Mouse (Mus musculus): ENCODE measurements around the gene Cd109. TPM values are rescaled to one million over a fixed set of nuclear protein-coding genes. Genes with fewer than 3 reads are reported as not detected.

Cd109 gene
- 3.9 and 4.8 TPM in 2 replicates for polyA plus RNA-seq (2016; fragmentation: Nextera tagmentation; extraction: Ambion mirVana)

- WGBS, result under 1% methylated on average over 43 of the region's 43 CpGs
Observed at GRCm38 (mm10) chr9:78615401-78616021, at the start of gene Cd109. Gene Cd109 (plus strand): TSS chr9:78615546.

GRCm38 (mm10) chr9:78569934-78570333, 45.4 kb upstream of the Cd109 start:
- Histone ChIP-seq H3K27ac (replicated peaks) (no peak overlapping the region), H3K4me1 (no peaks in the 10 kb centered on the region), H3K4me3 (no peak overlapping the region), H3K9me3 (replicated peaks) (no peaks in the 10 kb centered on the region), H3K36me3 (peaks cover 39% of the 10 kb centered on the region), H3K27me3 (ENCODE audit: low read depth, poor library complexity, severe bottlenecking) (no peaks in the 10 kb centered on the region)
- WGBS, result 96% methylated on average over 9 of the region's 9 CpGs
- no peak for DNase-seq (ENCODE audit: low spot score)

More at GRCm38 (mm10) chr9:78615401-78616021, at the start of gene Cd109:
- H3K4me3 ChIP-seq, result peak within 1 kb of the TSS; percentile 75
- no peaks in the 10 kb centered on the region for H3K9me3 ChIP-seq (replicated peaks)
- no peaks in the 10 kb centered on the region for H3K36me3 ChIP-seq
- H3K27me3 ChIP-seq (ENCODE audit: low read depth, poor library complexity, severe bottlenecking), result peaks cover 26% of the 10 kb centered on the region
- DNase-seq (ENCODE audit: low spot score), result peak; percentile 80
- H3K27ac ChIP-seq (replicated peaks), result peak within 1 kb of the TSS; percentile 92
- H3K4me1 ChIP-seq, result peaks cover 23% of the 10 kb centered on the region

DNA sequence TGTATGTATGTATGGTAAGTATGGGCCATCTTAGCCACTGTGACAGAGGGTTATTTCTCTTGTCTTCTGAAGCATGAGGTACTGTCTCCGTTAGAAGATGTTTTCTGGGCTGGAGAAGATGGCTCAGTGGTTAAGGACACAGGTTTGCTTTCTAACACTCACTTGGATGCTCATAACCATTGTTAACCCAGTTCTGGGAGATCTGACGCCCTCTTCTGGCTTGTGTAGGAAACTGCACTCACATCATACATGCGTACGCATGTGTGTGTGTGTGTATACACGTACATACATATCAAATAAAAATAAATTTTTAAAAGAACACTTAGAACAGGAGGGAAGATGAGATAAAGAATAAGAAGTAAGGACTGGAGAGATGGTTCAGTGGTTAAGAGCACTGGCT, 38.9 kb upstream of the Cd109 start:
- H3K4me1 ChIP-seq, result peaks cover 13% of the 10 kb centered on the region
- WGBS, result 91% methylated on average over 5 of the region's 5 CpGs
- H3K36me3 ChIP-seq, result peaks cover 57% of the 10 kb centered on the region
- H3K27me3 ChIP-seq (ENCODE audit: low read depth, poor library complexity, severe bottlenecking), result no peaks in the 10 kb centered on the region
- no peak for DNase-seq (ENCODE audit: low spot score)
- no peak overlapping the region for H3K27ac ChIP-seq (replicated peaks)
- no peaks in the 10 kb centered on the region; the same call in 1 of the 2 replicates for H3K9me3 ChIP-seq (replicated peaks)
- H3K4me3 ChIP-seq, result no peak overlapping the region

GRCm38 (mm10) chr9:78578824-78579223, 36.5 kb upstream of the Cd109 start:
- H3K9me3 ChIP-seq (replicated peaks), result peaks cover 3% of the 10 kb centered on the region; the same call in 1 of the 2 replicates
- H3K27ac ChIP-seq (replicated peaks), result no peak overlapping the region
- no peak for DNase-seq (ENCODE audit: low spot score)
- peaks cover 49% of the 10 kb centered on the region for H3K36me3 ChIP-seq
- 95% methylated on average over 7 of the region's 7 CpGs for WGBS
- peaks cover 13% of the 10 kb centered on the region for H3K4me1 ChIP-seq
- no peak overlapping the region for H3K4me3 ChIP-seq
- H3K27me3 ChIP-seq (ENCODE audit: low read depth, poor library complexity, severe bottlenecking), result no peaks in the 10 kb centered on the region

- Histone ChIP-seq H3K36me3 (peaks cover 49% of the 10 kb centered on the region), H3K4me1 (peaks cover 13% of the 10 kb centered on the region), H3K4me3 (no peak overlapping the region), H3K27me3 (ENCODE audit: low read depth, poor library complexity, severe bottlenecking) (no peaks in the 10 kb centered on the region), H3K27ac (replicated peaks) (0 out of 2 replicates have a peak overlapping the region, but pooled peaks have one; percentile 28), H3K9me3 (replicated peaks) (peaks cover 3% of the 10 kb centered on the region; the same call in 1 of the 2 replicates)
- 38% methylated on average over 10 of the region's 10 CpGs for WGBS
- DNase-seq (ENCODE audit: low spot score), result no peak
Observed at GRCm38 (mm10) chr9:78579644-78580396, 35.5 kb upstream of the Cd109 start.

DNA sequence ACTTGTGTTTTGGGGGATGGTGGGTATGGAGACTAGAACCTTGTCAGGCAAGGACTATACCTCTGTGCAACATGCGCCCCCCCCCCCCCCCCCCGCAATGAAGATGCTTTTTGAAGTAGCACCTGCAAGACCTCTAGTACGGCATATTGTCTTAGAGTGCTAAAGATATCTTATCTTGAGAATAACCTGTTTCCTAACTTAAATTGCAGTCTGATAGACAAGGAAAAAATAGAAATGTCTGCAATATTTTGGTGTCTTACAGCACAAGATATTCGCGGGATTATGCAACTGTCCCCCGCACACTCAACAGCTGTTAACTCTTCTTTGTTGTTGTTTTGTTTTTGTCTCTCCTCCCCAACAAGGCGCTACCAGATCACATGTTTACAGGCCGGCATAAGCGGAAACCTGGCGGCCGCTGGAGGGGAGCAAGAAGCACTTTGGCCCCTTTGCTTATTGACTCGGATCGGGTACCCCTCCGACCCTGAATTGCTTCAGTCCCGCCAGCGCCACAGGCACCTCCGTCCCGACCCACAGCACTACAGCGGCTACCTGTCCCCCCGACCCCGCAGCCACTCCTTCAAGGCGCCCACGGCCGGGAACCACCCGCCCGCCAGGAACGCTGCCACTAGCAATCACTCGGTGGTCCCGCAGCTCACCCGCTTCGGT, 28.0 kb upstream of the Cd109 start:
- Histone ChIP-seq H3K4me3 (peak overlapping the region; percentile 85), H3K27ac (replicated peaks) (peak overlapping the region; percentile 90), H3K36me3 (peaks cover 8% of the 10 kb centered on the region; the same call in 1 of the 2 replicates), H3K27me3 (ENCODE audit: low read depth, poor library complexity, severe bottlenecking) (no peaks in the 10 kb centered on the region), H3K4me1 (peaks cover 9% of the 10 kb centered on the region), H3K9me3 (replicated peaks) (no peaks in the 10 kb centered on the region)
- WGBS, result 4% methylated on average over 31 of the region's 31 CpGs
- no peak for DNase-seq (ENCODE audit: low spot score)

GRCm38 (mm10) chr9:78587914-78588313, 27.4 kb upstream of the Cd109 start, which contains the start of gene Slc17a5:
Gene Slc17a5 (minus strand): TSS chr9:78588041.
- peak within 1 kb of the TSS; percentile 85 for H3K4me3 ChIP-seq
- H3K9me3 ChIP-seq (replicated peaks), result no peaks in the 10 kb centered on the region
- under 1% methylated on average over 27 of the region's 27 CpGs for WGBS
- peaks cover 9% of the 10 kb centered on the region for H3K4me1 ChIP-seq
- no peaks in the 10 kb centered on the region for H3K27me3 ChIP-seq (ENCODE audit: low read depth, poor library complexity, severe bottlenecking)
- DNase-seq (ENCODE audit: low spot score), result peak; percentile 96
- peak within 1 kb of the TSS; percentile 90 for H3K27ac ChIP-seq (replicated peaks)
- H3K36me3 ChIP-seq, result peaks cover 8% of the 10 kb centered on the region; the same call in 1 of the 2 replicates

GRCm38 (mm10) chr9:78588411-78589033, 26.8 kb upstream of the Cd109 start:
- H3K36me3 ChIP-seq, result peaks cover 8% of the 10 kb centered on the region; the same call in 1 of the 2 replicates
- no peaks in the 10 kb centered on the region for H3K27me3 ChIP-seq (ENCODE audit: low read depth, poor library complexity, severe bottlenecking)
- no peak for DNase-seq (ENCODE audit: low spot score)
- H3K4me1 ChIP-seq, result peaks cover 9% of the 10 kb centered on the region
- peak overlapping the region; percentile 85 for H3K4me3 ChIP-seq
- WGBS, result 87% methylated on average over 10 of the region's 10 CpGs
- peak overlapping the region; percentile 90 for H3K27ac ChIP-seq (replicated peaks)
- H3K9me3 ChIP-seq (replicated peaks), result no peaks in the 10 kb centered on the region

GRCm38 (mm10) chr9:78590471-78590870, 24.9 kb upstream of the Cd109 start:
- no peaks in the 10 kb centered on the region for H3K27me3 ChIP-seq (ENCODE audit: low read depth, poor library complexity, severe bottlenecking)
- H3K4me3 ChIP-seq, result no peak overlapping the region
- peaks cover 9% of the 10 kb centered on the region for H3K4me1 ChIP-seq
- H3K36me3 ChIP-seq, result no peaks in the 10 kb centered on the region
- H3K9me3 ChIP-seq (replicated peaks), result no peaks in the 10 kb centered on the region
- H3K27ac ChIP-seq (replicated peaks), result no peak overlapping the region
- 93% methylated on average over 2 of the region's 2 CpGs for WGBS
- no peak for DNase-seq (ENCODE audit: low spot score)

GRCm38 (mm10) chr9:78595257-78595656, 20.1 kb upstream of the Cd109 start:
- Histone ChIP-seq H3K9me3 (replicated peaks) (no peaks in the 10 kb centered on the region), H3K4me1 (no peaks in the 10 kb centered on the region), H3K27ac (replicated peaks) (no peak overlapping the region), H3K27me3 (ENCODE audit: low read depth, poor library complexity, severe bottlenecking) (no peaks in the 10 kb centered on the region), H3K36me3 (no peaks in the 10 kb centered on the region), H3K4me3 (no peak overlapping the region)
- no peak for DNase-seq (ENCODE audit: low spot score)
- 91% methylated on average over 3 of the region's 3 CpGs for WGBS

- Histone ChIP-seq H3K4me1 (no peaks in the 10 kb centered on the region), H3K27ac (replicated peaks) (no peak overlapping the region), H3K4me3 (no peak overlapping the region), H3K27me3 (ENCODE audit: low read depth, poor library complexity, severe bottlenecking) (no peaks in the 10 kb centered on the region), H3K9me3 (replicated peaks) (no peaks in the 10 kb centered on the region), H3K36me3 (no peaks in the 10 kb centered on the region)
- DNase-seq (ENCODE audit: low spot score), result no peak
- 94% methylated on average over 18 of the region's 18 CpGs for WGBS
Observed at GRCm38 (mm10) chr9:78595769-78596555, 19.4 kb upstream of the Cd109 start.

GRCm38 (mm10) chr9:78596834-78597233, 18.5 kb upstream of the Cd109 start:
- 9% methylated on average over 5 of the region's 5 CpGs for WGBS

More at GRCm38 (mm10) chr9:78596834-78597233, 18.5 kb upstream of the Cd109 start:
- Histone ChIP-seq H3K9me3 (replicated peaks) (no peaks in the 10 kb centered on the region), H3K4me1 (no peaks in the 10 kb centered on the region), H3K27ac (replicated peaks) (no peak overlapping the region), H3K27me3 (ENCODE audit: low read depth, poor library complexity, severe bottlenecking) (no peaks in the 10 kb centered on the region), H3K4me3 (no peak overlapping the region), H3K36me3 (no peaks in the 10 kb centered on the region)
- no peak for DNase-seq (ENCODE audit: low spot score)
